Mouse (Mus musculus) adrenal gland, adult 18-20 months (tissue): ENCODE results near the gene Olfr1261. TPM values are rescaled to one million over a fixed set of nuclear protein-coding genes. Genes with fewer than 3 reads are reported as not detected.

ENCODE experiments used
- DNase-seq, 2 experiments: peaks; one replicate each; pipeline ENCODE4 v3.0.0; 2021 to 2022; ENCODE audit warnings: low spot score in 2 of 2
- long read RNA-seq, 2 experiments: library from polyadenylated mRNA; stranded (forward); transcript quantifications; one replicate each; pipeline ENCODE4 v2.0.0; 2021
- total RNA-seq, 2 experiments: library from RNA; stranded (reverse); gene quantifications; 1 replicate in 1 of 2; 2 replicates in 1 of 2; pipeline ENCODE4 v1.2.3; 2021

The Olfr1261 gene
- total RNA-seq, result not detected
- long read RNA-seq, experiment 1, result 0 reads
- long read RNA-seq, experiment 2, result 0 reads

DNA sequence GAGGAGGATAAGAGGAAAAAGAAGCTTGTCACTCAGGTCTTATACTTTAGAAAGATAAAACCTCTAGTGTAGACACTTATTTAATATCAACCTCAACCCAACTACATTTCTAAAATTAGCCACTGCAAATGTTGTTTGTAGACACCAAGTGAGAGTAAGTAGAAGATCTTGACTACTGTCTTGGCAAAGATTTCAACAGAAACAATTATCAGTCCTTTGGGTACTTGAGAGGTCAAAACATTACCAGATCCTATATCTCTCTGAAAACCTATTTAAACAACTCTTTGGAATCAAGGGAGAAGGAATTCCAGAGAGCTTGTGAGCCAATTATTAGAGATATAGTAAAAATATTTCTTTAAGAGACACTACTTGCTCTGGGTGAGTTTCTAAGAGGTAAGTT is at the start of gene Olfr1261:
Gene Olfr1261, plus strand, starts transcription at position 301 of the 400 bp plus-strand sequence.
- no peak for DNase-seq

DNA sequence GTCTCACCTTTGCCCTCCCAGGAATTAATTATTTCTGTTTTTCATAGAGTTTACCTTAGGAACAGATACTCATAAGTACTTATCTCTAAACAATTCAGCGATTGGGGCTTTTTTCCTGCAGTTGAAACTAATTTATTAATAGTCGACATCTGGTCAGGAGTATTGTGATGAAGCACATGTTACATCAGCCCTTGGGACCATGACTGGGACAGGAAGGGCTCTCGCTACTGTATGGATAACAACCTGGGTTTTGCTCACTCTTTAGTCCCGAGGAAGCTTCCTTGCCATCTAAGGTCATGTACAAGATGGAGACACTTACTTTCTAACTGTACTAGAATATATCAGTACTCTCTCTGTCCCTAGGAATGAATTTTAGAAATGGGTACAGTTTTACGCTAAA is 42.5 kb upstream of the Olfr1261 start, which contains the start of gene Olfr1259:
Gene Olfr1259, minus strand, starts transcription at position 101 of the 400 bp plus-strand sequence.
- DNase-seq, result no peak

DNA sequence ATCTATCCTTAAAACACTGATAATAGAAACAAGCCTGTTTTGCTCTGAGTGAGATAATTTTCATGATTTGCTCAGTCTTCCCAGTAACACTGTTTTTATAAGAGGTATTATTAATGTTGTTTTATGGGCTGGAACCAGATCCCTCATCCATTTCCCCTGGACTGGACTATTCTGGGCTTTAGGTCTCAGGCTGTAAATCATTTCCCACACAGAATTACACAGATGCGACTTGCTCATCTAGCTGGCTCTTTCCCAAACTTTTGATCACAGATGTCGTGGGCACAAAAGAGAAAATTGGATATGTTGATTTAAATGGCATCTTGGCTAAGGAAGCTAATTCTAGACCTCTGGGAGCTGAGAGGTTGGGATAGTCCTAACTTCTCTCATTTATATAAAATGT is 16.8 kb upstream of the Olfr1261 start, which contains the start of gene Olfr1260:
Gene Olfr1260, plus strand, starts transcription at position 157 of the 400 bp plus-strand sequence.
- no peak for DNase-seq

DNA sequence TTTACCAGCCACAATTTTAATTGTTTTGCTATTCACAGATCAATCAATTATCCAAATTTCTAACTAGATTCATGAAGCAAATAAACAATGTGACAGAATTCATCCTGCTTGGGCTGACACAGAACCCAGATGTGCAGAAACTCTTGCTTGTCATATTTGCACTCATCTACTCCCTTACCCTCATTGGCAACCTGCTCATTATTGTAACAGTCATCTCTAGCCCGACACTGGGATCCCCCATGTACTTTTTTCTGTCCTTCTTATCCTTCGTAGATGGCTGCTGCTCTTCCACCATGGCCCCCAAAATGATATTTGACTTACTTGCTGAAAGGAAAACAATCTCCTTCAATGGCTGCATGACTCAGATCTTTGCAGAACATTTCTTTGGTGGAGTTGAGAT is 13.3 kb upstream of the Olfr1261 start:
- DNase-seq, result no peak

DNA sequence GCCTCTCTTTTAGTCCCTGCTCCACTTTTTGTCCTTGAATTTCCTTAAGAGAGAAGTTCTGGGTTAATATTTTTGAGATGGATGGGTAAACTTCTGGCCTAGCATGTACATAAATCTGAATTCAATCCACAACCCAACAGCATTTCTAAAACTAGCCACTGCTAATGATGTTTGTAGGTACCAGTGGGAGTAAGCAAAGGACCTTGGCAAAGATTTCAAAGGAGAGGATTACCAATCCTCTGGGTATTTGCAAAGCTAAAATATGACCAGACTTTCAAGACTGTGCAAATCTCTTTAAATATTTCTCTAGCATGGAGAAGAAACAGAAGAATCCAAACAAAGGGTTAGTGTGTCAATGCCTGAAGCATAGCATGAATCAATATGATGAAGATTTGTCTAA is 8.8 kb downstream of the Olfr1261 start, which contains the start of gene Olfr1262:
Gene Olfr1262, plus strand, starts transcription at position 301 of the 400 bp plus-strand sequence.
- no peak for DNase-seq

DNA sequence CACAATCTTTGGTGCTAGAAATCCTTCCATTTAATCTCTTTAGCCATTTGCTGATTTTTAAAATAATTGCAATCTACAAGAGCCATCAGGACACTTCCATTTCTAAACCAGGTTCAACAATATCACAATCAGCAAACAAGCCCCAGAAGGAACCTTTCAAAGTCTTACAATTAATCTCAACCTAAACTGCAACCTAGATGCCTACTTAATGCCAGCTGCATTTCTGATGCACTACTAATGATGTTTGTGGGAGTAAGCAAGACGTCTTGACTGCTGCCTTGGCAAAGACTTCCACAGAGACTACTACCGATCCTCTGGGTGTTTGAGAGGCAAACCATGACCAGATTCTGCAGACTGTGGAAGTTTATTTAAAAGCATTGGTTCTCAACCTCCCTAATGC is 20.8 kb downstream of the Olfr1261 start, which contains the start of gene Olfr1263:
Gene Olfr1263, plus strand, starts transcription at position 301 of the 400 bp plus-strand sequence.
- no peak for DNase-seq

DNA sequence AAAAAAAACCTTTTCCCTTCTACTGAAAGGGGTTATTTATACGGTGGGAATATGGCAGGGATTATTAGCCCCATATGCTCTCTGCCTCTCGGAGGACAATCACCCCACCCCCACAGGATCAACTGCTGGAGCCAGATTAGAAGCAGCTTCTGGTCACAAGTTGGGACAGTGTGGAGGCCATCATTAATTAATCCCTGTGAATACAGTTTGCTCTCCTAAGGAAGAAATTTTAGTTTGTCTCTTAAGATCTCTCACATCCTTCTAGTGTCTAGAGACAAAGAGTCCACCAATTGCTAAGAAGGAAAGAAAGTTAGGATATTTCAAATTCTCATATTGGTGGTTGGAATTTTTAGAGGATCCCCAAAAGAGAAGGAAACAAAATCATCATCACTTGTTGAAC is 34.5 kb downstream of the Olfr1261 start, which contains the start of gene Olfr1264:
Gene Olfr1264, minus strand, starts transcription at position 101 of the 400 bp plus-strand sequence.
- DNase-seq, result no peak

DNA sequence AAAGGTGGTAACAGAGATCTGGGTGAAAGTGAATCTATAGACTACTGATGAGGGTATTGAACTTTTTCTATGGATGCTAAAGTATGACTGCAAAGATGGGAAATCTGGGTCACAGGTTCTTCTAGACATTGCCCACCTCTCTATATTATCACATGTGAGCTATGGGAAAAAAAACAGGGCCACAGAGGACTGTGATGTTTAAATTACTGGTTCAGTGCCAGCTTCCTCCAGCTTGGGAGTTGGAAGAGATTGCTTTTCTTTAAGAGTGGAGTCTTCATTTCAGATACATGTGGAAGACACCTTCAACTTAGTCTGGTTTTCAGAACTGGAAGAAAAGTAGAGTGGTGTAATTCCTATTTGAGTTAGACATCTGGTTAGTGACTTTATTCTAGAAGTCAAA is 44.0 kb downstream of the Olfr1261 start, which contains the start of gene Olfr1265:
Gene Olfr1265, plus strand, starts transcription at position 301 of the 400 bp plus-strand sequence.
- DNase-seq, result no peak

Other genes with a start within 250 kb of the Olfr1261 start
- gene Olfr1253, start 234.1 kb upstream of the Olfr1261 start, total RNA-seq, result not detected
- not detected for gene Olfr1254, start 197.6 kb upstream of the Olfr1261 start, total RNA-seq
- not detected for gene Olfr1255, start 179.2 kb upstream of the Olfr1261 start, total RNA-seq
- not detected for gene Olfr1256, start 149.7 kb upstream of the Olfr1261 start, total RNA-seq
- gene Olfr48, start 143.0 kb upstream of the Olfr1261 start, total RNA-seq, result not detected
- not detected for gene Olfr1257, start 112.8 kb upstream of the Olfr1261 start, total RNA-seq
- not detected for gene Olfr1258, start 63.9 kb upstream of the Olfr1261 start, total RNA-seq
- not detected for gene Olfr1259, start 42.6 kb upstream of the Olfr1261 start, total RNA-seq
- gene Olfr1260, start 16.9 kb upstream of the Olfr1261 start, total RNA-seq, result not detected
- not detected for gene Olfr1262, start 8.9 kb downstream of the Olfr1261 start, total RNA-seq
- gene Olfr1263, start 20.9 kb downstream of the Olfr1261 start, total RNA-seq, result not detected
- not detected for gene Olfr1264, start 34.4 kb downstream of the Olfr1261 start, total RNA-seq
- gene Olfr1265, start 44.1 kb downstream of the Olfr1261 start, total RNA-seq, result not detected
- not detected for gene Olfr140, start 72.4 kb downstream of the Olfr1261 start, total RNA-seq
- gene Olfr1269, start 130.2 kb downstream of the Olfr1261 start, total RNA-seq, result not detected
- gene Olfr32, start 151.1 kb downstream of the Olfr1261 start, total RNA-seq, result not detected
- not detected for gene Olfr1270, start 161.9 kb downstream of the Olfr1261 start, total RNA-seq
- gene Olfr1506, start 233.3 kb downstream of the Olfr1261 start, total RNA-seq, result under 1 TPM in 1 of 2 experiments, not detected in 1; 0.13 TPM